Mouse (Mus musculus): ENCODE measurements around the gene Olfr1205.

Olfr1205 gene

DNA sequence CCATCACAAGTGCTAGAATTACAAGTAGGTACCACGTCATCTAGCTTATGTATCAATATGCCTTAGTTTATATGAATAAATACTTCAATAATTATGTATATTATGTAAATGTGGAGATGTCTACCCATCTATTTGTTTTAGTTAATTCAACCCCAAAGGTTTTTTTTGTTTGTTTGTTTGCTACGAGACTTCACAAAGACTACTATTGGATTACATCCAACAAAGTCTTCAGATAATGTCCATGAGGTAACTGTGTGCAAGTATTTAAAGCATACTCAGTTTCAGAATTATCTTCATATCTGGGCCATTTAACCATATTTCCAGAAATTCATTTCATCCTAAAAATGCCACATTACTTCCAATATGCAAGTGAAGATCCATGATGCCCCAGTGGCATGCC lies at the start of gene Olfr1205:
TSS of gene Olfr1205 (plus strand) at position 301 of the 400 bp plus-strand sequence.
- no peak for DNase-seq

- DNase-seq: no peak
Measured at GRCm38 (mm10) chr2:88792736-88793135, 36.8 kb upstream of the Olfr1205 start, which contains the start of gene Olfr1201. TSS of gene Olfr1201 (plus strand) at chr2:88793036.

- no peak for DNase-seq
Measured at GRCm38 (mm10) chr2:88814196-88814595, 15.3 kb upstream of the Olfr1205 start, which contains the start of gene Olfr1202. TSS of gene Olfr1202 (plus strand) at chr2:88814496.

- DNase-seq: no peak
Measured at GRCm38 (mm10) chr2:88838477-88838876, 8.9 kb downstream of the Olfr1205 start.

DNA sequence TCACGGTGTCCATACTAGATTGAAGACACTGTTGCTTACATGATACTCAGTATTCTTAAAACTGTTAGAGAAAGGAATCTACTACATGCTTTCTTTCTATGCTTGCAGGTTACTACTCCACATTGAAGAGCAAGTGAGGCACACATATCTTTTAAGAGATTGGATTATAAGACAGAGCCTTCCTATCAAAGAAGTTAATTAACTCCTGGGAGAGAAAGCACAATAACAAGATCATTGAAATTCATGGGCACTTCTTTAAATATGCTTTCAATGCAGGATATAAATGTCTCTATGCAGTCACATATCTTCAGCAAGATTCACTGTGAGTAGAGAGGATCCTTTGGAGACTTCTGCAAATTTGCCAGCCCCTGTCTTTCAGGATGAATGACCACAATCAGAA lies 19.5 kb downstream of the Olfr1205 start, which contains the start of gene Olfr1204:
TSS of gene Olfr1204 (plus strand) at position 301 of the 400 bp plus-strand sequence.
- DNase-seq: no peak

DNA sequence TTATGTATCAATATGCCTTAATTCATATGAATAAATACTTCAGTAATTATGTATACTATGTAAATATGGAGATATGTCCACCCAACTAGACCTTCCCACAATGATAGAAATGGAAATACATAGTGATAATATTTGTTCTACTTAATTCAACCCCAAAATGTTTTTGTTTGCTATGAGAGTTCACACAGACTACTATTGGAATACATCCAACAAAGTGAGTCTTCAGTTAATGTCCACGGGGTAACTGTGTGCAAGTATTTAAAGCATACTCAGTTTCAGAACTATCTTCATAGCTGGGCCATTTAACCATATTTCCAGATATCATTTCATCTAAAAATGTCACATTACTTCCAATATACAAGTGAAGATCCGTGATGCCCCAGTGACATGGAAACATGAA lies 33.4 kb downstream of the Olfr1205 start, which contains the start of gene Olfr1206:
TSS of gene Olfr1206 (plus strand) at position 301 of the 400 bp plus-strand sequence.
- no peak for DNase-seq

Measured in lung, postnatal 14 days (tissue).